Mouse (Mus musculus): Measurements from ENCODE around the gene Hoxb5. TPM values are rescaled to one million over a fixed set of nuclear protein-coding genes. Genes with fewer than 3 reads are reported as not detected.

Gene Hoxb5
- polyA plus RNA-seq, 1 experiment from 2014 or later: 10.2 TPM

DNA sequence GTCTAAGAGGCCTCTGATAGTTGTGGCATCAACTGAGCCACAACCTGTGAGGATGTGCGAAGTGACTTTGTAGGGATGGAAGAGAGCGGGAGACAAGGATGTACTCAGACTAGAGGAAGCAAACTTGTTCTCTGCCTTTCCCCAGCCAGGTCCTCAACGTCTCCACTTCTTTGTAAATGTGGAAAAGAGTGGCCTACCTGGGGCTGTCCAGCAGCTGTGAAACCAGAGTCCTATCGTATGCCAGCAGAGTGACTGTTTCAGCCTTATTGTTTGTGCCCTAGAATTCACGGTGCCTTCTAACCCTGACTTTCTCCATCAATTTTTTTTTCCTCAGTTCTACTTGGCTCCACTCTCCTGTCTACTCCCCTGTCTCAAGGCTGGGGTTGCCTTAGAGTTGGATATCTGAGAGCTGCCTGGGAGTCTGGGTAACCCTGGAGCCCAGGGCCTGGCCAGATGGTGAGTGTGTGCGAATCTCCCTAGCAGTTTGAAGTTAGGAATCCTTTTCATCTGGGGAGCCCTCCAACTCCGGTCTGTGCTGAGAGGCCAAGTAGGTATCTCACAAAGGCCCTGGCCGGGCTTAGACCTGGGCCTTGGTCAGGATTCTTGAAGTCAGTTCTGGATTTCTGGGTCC is 38.6 kb upstream of the Hoxb5 start:
- WGBS: 67% methylated on average over 8 of the region's 8 CpGs
- Histone ChIP-seq H3K4me1 (replicated peaks; ENCODE audit: insufficient read depth, low read length) (peaks cover 19% of the 10 kb centered on the region), H3K9me3 (replicated peaks; ENCODE audit: low read length) (no peaks in the 10 kb centered on the region), H3K4me3 (replicated peaks; ENCODE audit: low read depth, low read length) (no peak overlapping the region), H3K4me2 (ENCODE audit: low read length) (no peak overlapping the region), H3K27ac (peak overlapping the region; percentile 27; the same call in 1 of the 2 replicates), H3K27me3 (ENCODE audit: insufficient read depth, low read length) (no peaks in the 10 kb centered on the region), H3K9ac (ENCODE audit: low read depth, low read length) (no peak overlapping the region), H3K36me3 (ENCODE audit: insufficient read depth, low read length) (peaks cover 17% of the 10 kb centered on the region; the same call in 1 of the 2 replicates)
- ATAC-seq (replicated peaks; ENCODE audit: low FRiP score, low read depth) (no peak), DNase-seq (ENCODE audit: low spot score) (no peak)
- no peak for TF ChIP-seq CTCF (IDR thresholded peaks at IDR 0.05; ENCODE audit: low read depth)

DNA sequence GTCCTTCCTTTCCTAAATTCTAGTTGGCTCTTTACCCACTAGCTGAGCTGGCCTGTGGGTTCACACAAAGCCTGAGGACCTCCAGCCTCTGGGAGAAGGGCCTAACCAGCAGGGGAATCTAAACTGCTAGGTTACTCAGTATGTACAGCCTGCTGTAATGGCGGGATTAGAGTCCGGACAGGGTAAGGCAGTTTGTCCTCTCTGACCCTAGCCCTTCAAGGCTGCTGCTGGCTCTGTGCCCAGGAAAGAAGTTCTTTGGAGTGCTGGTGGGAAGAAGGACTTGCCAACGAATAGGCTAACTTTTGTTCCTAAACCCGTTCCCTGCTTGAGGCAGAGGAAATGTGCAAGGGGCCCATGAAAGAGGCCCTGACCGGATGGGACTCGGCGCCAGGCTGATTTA is 37.2 kb upstream of the Hoxb5 start:
- no peak for TF ChIP-seq CTCF (IDR thresholded peaks at IDR 0.05; ENCODE audit: low read depth)
- 14% methylated on average over 7 of the region's 7 CpGs for WGBS
- no peaks in the 10 kb centered on the region for H3K9me3 ChIP-seq (replicated peaks; ENCODE audit: low read length)
- H3K27me3 ChIP-seq (ENCODE audit: insufficient read depth, low read length): no peaks in the 10 kb centered on the region
- H3K4me2 ChIP-seq (ENCODE audit: low read length): 0 out of 2 replicates have a peak overlapping the region, but pooled peaks have one; percentile 8
- H3K36me3 ChIP-seq (ENCODE audit: insufficient read depth, low read length): peaks cover 17% of the 10 kb centered on the region; the same call in 1 of the 2 replicates
- DNase-seq (ENCODE audit: low spot score): peak; percentile 78
- H3K4me3 ChIP-seq (replicated peaks; ENCODE audit: low read depth, low read length): no peak overlapping the region
- H3K27ac ChIP-seq: peak overlapping the region; percentile 58
- peak; percentile 64 for ATAC-seq (replicated peaks; ENCODE audit: low FRiP score, low read depth)
- H3K4me1 ChIP-seq (replicated peaks; ENCODE audit: insufficient read depth, low read length): peaks cover 28% of the 10 kb centered on the region
- H3K9ac ChIP-seq (ENCODE audit: low read depth, low read length): no peak overlapping the region

DNA sequence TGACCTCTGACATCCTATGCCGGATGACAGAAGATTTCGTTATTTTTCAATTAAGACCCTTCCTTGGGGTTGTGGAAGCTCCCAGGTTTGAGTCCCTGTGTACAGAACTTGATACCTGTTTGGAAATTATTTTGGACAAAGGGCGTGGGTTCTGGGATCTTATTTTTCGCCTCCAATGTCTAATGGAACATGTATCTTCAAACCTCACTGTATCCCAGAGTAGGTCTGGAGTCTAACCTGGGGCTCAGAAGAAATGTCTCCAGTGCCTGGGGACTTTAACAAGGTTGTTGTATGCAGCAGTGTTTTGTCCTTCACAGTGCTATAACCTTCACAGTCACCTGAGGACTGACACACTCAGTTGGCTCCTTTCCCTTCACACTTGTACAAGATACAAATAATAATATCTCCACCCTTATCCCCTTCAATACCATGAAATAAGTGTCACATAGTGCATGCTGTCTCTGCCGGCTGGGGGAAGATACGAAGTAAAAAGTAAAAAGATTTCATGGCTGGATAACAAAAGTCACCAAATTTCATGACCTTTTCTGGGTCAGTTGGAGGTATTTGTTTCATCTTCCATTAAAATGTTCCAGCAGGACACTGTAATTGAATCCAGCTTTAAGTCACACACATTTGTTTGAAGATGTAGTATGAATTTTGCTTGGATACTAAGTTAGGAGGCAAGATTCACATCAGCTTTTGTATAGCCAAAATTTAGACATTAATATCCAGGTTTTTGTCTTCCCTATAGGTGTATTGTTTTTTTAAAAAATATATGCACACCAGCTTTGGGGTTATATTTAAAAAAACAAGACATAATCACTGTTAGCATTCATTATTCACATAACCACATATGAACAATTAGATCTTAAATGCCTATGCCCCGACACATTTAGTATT is 35.9 kb upstream of the Hoxb5 start:
- Histone ChIP-seq H3K9me3 (replicated peaks; ENCODE audit: low read length) (no peaks in the 10 kb centered on the region), H3K4me2 (ENCODE audit: low read length) (no peak overlapping the region), H3K27ac (no peak overlapping the region), H3K4me3 (replicated peaks; ENCODE audit: low read depth, low read length) (no peak overlapping the region), H3K36me3 (ENCODE audit: insufficient read depth, low read length) (peaks cover 16% of the 10 kb centered on the region; the same call in 1 of the 2 replicates), H3K9ac (ENCODE audit: low read depth, low read length) (no peak overlapping the region), H3K4me1 (replicated peaks; ENCODE audit: insufficient read depth, low read length) (peaks cover 28% of the 10 kb centered on the region), H3K27me3 (ENCODE audit: insufficient read depth, low read length) (no peaks in the 10 kb centered on the region)
- WGBS: 71% methylated on average over 7 of the region's 7 CpGs
- ATAC-seq (replicated peaks; ENCODE audit: low FRiP score, low read depth): no peak
- DNase-seq (ENCODE audit: low spot score): no peak
- TF ChIP-seq CTCF (IDR thresholded peaks at IDR 0.05; ENCODE audit: low read depth): no peak

DNA sequence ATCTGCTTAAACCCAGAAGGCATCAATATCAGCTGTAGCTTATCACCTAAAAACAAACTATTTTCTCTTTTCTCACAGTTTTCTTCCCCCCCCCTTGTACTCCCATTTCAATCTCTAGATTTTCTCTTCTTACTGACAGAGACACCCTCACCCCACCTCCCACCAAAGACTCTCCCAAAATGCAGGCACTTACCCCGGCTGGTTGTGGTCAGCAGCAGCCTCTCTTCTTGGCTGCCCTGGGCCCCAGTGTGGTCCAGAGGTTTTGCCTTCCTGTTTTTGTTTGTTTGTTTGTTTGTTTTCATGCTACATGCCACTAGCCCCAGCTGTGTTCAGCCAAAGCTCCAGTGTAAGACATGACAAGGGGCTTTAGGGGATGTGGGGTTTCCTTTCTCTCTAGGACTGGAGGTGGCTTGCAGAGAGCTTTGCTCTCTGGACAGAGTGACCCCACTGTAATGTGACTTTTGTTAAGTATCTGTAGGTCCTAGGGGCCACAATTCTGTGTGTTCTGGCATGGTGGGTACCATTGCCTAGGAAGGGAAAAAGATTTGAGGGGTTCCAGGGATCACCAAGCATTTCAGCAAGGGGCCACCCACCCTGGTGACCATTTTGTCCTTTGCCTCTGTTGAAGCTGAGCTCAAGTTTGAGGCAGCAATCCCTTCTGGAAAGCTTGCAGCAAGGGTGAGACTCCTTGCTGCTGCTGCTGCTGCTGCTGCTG is 34.9 kb upstream of the Hoxb5 start:
- Histone ChIP-seq H3K27me3 (ENCODE audit: insufficient read depth, low read length) (no peaks in the 10 kb centered on the region), H3K36me3 (ENCODE audit: insufficient read depth, low read length) (peaks cover 13% of the 10 kb centered on the region; the same call in 1 of the 2 replicates), H3K4me3 (replicated peaks; ENCODE audit: low read depth, low read length) (no peak overlapping the region), H3K4me2 (ENCODE audit: low read length) (no peak overlapping the region), H3K4me1 (replicated peaks; ENCODE audit: insufficient read depth, low read length) (peaks cover 26% of the 10 kb centered on the region), H3K27ac (no peak overlapping the region), H3K9ac (ENCODE audit: low read depth, low read length) (no peak overlapping the region), H3K9me3 (replicated peaks; ENCODE audit: low read length) (no peaks in the 10 kb centered on the region)
- 70% methylated on average over 1 of the region's 1 CpGs for WGBS
- ATAC-seq (replicated peaks; ENCODE audit: low FRiP score, low read depth) (no peak), DNase-seq (ENCODE audit: low spot score) (no peak)
- no peak for TF ChIP-seq CTCF (IDR thresholded peaks at IDR 0.05; ENCODE audit: low read depth)

DNA sequence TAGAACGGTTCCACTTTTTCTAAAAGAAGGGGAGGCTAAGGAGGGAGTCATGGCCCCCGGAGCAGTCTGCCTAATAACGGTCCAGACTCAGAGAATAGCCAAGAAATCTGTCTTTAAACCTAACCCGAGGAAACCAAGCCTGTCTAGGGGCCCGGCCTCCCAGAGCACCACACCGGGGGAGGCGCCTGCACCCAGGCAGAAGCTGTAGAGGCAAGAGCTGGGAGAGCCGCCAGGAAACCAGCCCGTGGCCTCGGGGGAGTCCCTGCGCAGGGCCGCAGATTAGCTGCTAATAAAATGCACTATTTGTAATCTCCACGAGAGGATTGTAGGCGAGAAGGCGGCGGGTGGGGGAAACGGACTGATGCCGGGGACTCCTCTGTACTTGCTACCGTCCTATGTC is 33.3 kb upstream of the Hoxb5 start:
- H3K4me2 ChIP-seq (ENCODE audit: low read length): peak overlapping the region; percentile 66
- ATAC-seq (replicated peaks; ENCODE audit: low FRiP score, low read depth) (no peak), DNase-seq (ENCODE audit: low spot score) (peak; percentile 77)
- no peak for TF ChIP-seq CTCF (IDR thresholded peaks at IDR 0.05; ENCODE audit: low read depth)
- H3K9me3 ChIP-seq (replicated peaks; ENCODE audit: low read length): no peaks in the 10 kb centered on the region
- peak overlapping the region; percentile 72; the same call in 1 of the 2 replicates for H3K9ac ChIP-seq (ENCODE audit: low read depth, low read length)
- 1% methylated on average over 19 of the region's 19 CpGs for WGBS
- H3K27ac ChIP-seq: peak overlapping the region; percentile 92
- H3K4me3 ChIP-seq (replicated peaks; ENCODE audit: low read depth, low read length): peak overlapping the region; percentile 14; the same call in 1 of the 2 replicates
- H3K27me3 ChIP-seq (ENCODE audit: insufficient read depth, low read length): no peaks in the 10 kb centered on the region
- peaks cover 16% of the 10 kb centered on the region for H3K4me1 ChIP-seq (replicated peaks; ENCODE audit: insufficient read depth, low read length)
- H3K36me3 ChIP-seq (ENCODE audit: insufficient read depth, low read length): peaks cover 7% of the 10 kb centered on the region; the same call in 1 of the 2 replicates
